Mouse (Mus musculus) hindbrain, embryonic 15.5 days (tissue): Measurements from ENCODE around the gene Pde1c. TPM values are rescaled to one million over a fixed set of nuclear protein-coding genes. Genes with fewer than 3 reads are reported as not detected.

Experiments used
- ATAC-seq: fragments of 200-750 bp; cut with Nextera tagmentation; 2 replicates; pipeline ENCODE4 v1.8.0; 2017; ENCODE audit warnings: low read depth, moderate number of reproducible peaks, moderate TSS enrichment; ENCODE audit not compliant: low FRiP score
- H3K27ac ChIP-seq: fragments of 300-500 bp; sonication (generic); replicated peaks from 2 replicates; pipeline ENCODE4 v1.5.1; 2015; ENCODE audit warnings: mild to moderate bottlenecking, inconsistent platforms
- H3K27me3 ChIP-seq: fragments of 300-500 bp; sonication (generic); 2 replicates; pipeline ENCODE4 v1.6.1; 2015; ENCODE audit warnings: control low read depth, inconsistent platforms
- H3K36me3 ChIP-seq: fragments of 300-500 bp; sonication (generic); 2 replicates; pipeline ENCODE4 v1.6.1; 2015; ENCODE audit warnings: control low read depth, inconsistent platforms
- H3K4me1 ChIP-seq: fragments of 300-500 bp; sonication (generic); replicated peaks from 2 replicates; pipeline ENCODE4 v1.6.1; 2015; ENCODE audit warnings: control low read depth, inconsistent platforms
- H3K4me2 ChIP-seq: fragments of 300-500 bp; sonication (generic); 2 replicates; pipeline ENCODE4 v1.6.1; 2015; ENCODE audit warnings: moderate library complexity, mild to moderate bottlenecking, inconsistent platforms
- H3K4me3 ChIP-seq: fragments of 300-500 bp; sonication (generic); 2 replicates; pipeline ENCODE4 v1.5.1; 2015; ENCODE audit warnings: mild to moderate bottlenecking, inconsistent platforms
- H3K9ac ChIP-seq: fragments of 300-500 bp; sonication (generic); 2 replicates; pipeline ENCODE4 v1.6.1; 2015; ENCODE audit warnings: inconsistent platforms
- H3K9me3 ChIP-seq: fragments of 300-500 bp; sonication (generic); 2 replicates; pipeline ENCODE4 v1.6.1; 2016; ENCODE audit warnings: control low read depth, inconsistent platforms
- WGBS: fragments of 180-500 bp; shearing (Covaris S2); methylation state at CpG from one replicate; pipeline ENCODE4 v1.1.7; 2015; 5-methylcytosine and 5-hydroxymethylcytosine counted together
- polyA plus RNA-seq: library from polyadenylated mRNA; unstranded; fragments of >200 nt; fragmentation: Nextera tagmentation; extraction: Ambion mirVana; gene quantifications from 2 replicates; pipeline ENCODE4 v1.2.1, GENCODE M21; 2015

Gene Pde1c
- polyA plus RNA-seq, 1 experiment from 2014 or later, result 23.7 TPM

- Histone ChIP-seq H3K27ac (peak overlapping the region; percentile 59), H3K9me3 (no peaks in the 10 kb centered on the region), H3K27me3 (no peaks in the 10 kb centered on the region), H3K4me2 (peak overlapping the region; percentile 92), H3K36me3 (no peaks in the 10 kb centered on the region), H3K4me1 (peaks cover 26% of the 10 kb centered on the region), H3K9ac (peak overlapping the region; percentile 53), H3K4me3 (peak overlapping the region; percentile 52)
- WGBS, result 0% methylated on average over 10 of the region's 10 CpGs
- peak; percentile 90 for ATAC-seq
These were observed 206.8 kb downstream of the Pde1c start for GRCm38 (mm10) chr6:56362128-56362545.

- Histone ChIP-seq H3K4me2 (peak overlapping the region; percentile 92), H3K4me3 (peak overlapping the region; percentile 52), H3K9me3 (no peaks in the 10 kb centered on the region), H3K9ac (peak overlapping the region; percentile 53), H3K27ac (peak overlapping the region; percentile 59), H3K36me3 (no peaks in the 10 kb centered on the region), H3K4me1 (peaks cover 26% of the 10 kb centered on the region), H3K27me3 (no peaks in the 10 kb centered on the region)
- peak; percentile 70 for ATAC-seq
- WGBS, result under 1% methylated on average over 19 of the region's 19 CpGs
These were observed 207.4 kb downstream of the Pde1c start for GRCm38 (mm10) chr6:56361348-56362127.

DNA sequence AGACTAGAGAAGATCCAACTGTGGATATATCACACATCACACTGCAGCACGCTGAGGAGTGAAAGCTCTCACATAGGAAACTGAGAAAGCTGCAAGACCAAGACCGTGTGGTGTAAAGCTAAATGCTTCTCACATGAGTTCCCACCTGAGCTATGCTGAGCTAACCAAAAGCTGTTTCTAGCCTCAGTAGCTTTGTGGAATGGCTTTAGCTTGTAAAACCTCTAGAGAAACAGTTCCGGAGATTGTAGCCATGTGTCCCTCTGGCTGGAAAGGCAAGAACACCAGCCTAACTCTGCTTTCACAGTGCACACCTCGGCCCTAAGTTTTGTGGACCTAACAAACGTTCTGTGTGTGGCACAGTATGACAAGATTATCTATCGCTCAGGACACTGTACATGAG is 208.8 kb downstream of the Pde1c start:
- peaks cover 26% of the 10 kb centered on the region for H3K4me1 ChIP-seq
- no peak overlapping the region for H3K27ac ChIP-seq
- no peak for ATAC-seq
- H3K9me3 ChIP-seq, result no peaks in the 10 kb centered on the region
- no peaks in the 10 kb centered on the region for H3K36me3 ChIP-seq
- peak overlapping the region; percentile 92 for H3K4me2 ChIP-seq
- H3K4me3 ChIP-seq, result peak overlapping the region; percentile 52
- H3K9ac ChIP-seq, result peak overlapping the region; percentile 19; the same call in 1 of the 2 replicates
- no peaks in the 10 kb centered on the region for H3K27me3 ChIP-seq
- WGBS, result 66% methylated on average over 6 of the region's 6 CpGs

DNA sequence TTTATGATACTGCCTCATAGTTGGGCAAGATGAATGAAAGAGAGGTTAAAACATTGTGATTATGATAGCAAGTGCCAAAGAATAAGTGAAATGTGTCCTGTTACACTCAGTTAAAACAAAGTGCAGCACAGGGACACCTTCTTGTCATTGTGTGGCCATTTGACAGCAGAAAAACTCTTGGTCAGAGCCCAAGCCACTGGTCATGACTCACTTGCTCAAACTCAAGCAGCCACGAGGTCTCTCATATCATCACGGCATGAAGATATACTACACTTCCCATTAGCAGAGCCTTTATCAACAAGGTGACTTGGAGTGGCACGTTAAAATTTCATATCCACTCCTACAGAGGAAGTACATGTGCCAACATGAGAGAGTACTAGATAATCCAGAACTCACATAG is 209.8 kb downstream of the Pde1c start:
- WGBS, result 82% methylated on average over 3 of the region's 3 CpGs
- no peak for ATAC-seq
- H3K27me3 ChIP-seq, result no peaks in the 10 kb centered on the region

DNA sequence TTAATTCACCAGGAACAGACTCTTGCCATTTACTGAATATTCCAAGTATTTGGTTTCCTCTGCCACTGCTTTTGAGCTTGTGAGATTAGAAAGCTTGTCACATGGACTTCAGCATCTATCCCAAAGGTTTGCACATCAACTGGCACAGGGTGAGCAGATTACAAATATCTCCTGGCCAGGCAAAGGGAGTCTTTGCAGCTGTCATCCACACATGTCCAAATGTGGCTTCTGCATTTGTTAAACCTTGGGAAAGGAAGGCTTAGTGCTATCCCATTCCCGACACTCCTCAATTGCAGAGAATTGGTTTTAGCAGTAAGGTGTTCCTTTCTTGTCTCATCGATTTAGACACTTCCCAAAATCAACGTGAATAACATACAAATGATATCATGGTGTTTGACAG is 221.7 kb downstream of the Pde1c start:
- H3K4me3 ChIP-seq, result no peak overlapping the region
- no peaks in the 10 kb centered on the region for H3K9me3 ChIP-seq
- H3K36me3 ChIP-seq, result no peaks in the 10 kb centered on the region
- H3K4me1 ChIP-seq, result 0 out of 2 replicates have a peak, but pooled peaks cover 3% of the 10 kb centered on the region
- H3K4me2 ChIP-seq, result no peak overlapping the region
- H3K9ac ChIP-seq, result no peak overlapping the region
- no peak overlapping the region for H3K27ac ChIP-seq
- no peak for ATAC-seq
- 83% methylated on average over 3 of the region's 3 CpGs for WGBS
- no peaks in the 10 kb centered on the region for H3K27me3 ChIP-seq

More for the DNA sequence above, 209.8 kb downstream of the Pde1c start:
- H3K27ac ChIP-seq, result no peak overlapping the region
- no peaks in the 10 kb centered on the region for H3K36me3 ChIP-seq
- H3K4me3 ChIP-seq, result no peak overlapping the region
- H3K4me1 ChIP-seq, result peaks cover 26% of the 10 kb centered on the region
- no peak overlapping the region for H3K9ac ChIP-seq
- H3K9me3 ChIP-seq, result no peaks in the 10 kb centered on the region
- peak overlapping the region; percentile 92 for H3K4me2 ChIP-seq

- no peak overlapping the region for H3K9ac ChIP-seq
- WGBS, result 80% methylated on average over 4 of the region's 4 CpGs
- no peaks in the 10 kb centered on the region for H3K9me3 ChIP-seq
- no peak overlapping the region for H3K4me3 ChIP-seq
- H3K4me1 ChIP-seq, result 0 out of 2 replicates have a peak, but pooled peaks cover 3% of the 10 kb centered on the region
- no peaks in the 10 kb centered on the region for H3K36me3 ChIP-seq
- H3K4me2 ChIP-seq, result no peak overlapping the region
- no peak overlapping the region for H3K27ac ChIP-seq
- no peak for ATAC-seq
- no peaks in the 10 kb centered on the region for H3K27me3 ChIP-seq
These were observed 223.8 kb downstream of the Pde1c start for GRCm38 (mm10) chr6:56345082-56345481.

DNA sequence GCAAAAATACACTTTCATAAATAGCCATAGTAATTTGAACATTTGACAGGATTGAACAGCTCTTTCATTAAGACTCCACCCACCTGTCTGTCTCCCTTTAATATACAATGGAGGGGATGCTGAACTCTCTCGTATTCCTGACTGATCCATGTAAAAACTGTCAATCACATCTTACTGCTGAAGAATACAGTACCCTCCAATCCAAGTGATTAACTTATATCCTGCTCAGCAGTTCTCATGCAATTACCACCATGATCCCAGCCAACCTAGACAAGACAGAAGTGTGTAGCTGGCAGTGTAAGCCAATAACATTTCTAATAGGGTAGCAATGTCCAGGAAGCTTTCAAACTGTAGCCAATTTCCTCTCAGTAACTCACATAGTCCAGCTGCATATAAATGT is 226.9 kb downstream of the Pde1c start:
- Histone ChIP-seq H3K9me3 (no peaks in the 10 kb centered on the region), H3K27me3 (no peaks in the 10 kb centered on the region), H3K27ac (no peak overlapping the region), H3K4me3 (no peak overlapping the region), H3K36me3 (no peaks in the 10 kb centered on the region), H3K4me1 (no peaks in the 10 kb centered on the region), H3K9ac (no peak overlapping the region), H3K4me2 (no peak overlapping the region)
- ATAC-seq, result no peak
- WGBS, result 38% methylated on average over 1 of the region's 1 CpGs

DNA sequence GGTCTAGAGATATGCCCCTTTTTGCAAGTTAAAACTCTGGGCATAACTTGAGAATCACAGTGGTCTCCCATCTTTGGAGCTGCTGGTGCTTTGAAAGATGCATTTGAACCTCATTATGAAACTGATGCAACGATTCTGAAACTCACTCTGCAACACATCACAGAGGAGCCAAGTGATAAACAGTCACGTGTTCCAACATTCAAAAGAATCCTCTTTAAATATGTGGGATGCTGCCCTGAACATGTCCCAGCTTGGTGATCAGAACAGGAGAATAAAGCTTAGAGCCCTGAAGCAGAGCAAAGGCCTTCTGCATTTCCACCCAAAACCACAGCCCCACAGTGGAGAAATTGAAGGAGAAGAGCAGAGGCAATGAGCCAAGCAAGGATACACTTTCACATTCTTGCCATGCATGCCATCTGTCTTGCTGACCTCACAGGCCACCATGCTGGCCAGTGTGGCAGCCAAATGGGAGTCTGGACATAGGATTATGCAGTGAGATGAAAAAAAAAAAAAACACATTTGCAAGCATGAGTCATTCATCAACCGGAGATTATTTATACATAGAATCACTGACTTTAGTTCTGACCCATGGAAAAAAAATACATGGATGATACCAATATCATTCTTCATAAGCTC is 233.0 kb downstream of the Pde1c start:
- no peaks in the 10 kb centered on the region for H3K36me3 ChIP-seq
- WGBS, result 84% methylated on average over 3 of the region's 3 CpGs
- H3K4me1 ChIP-seq, result no peaks in the 10 kb centered on the region
- ATAC-seq, result no peak
- H3K9me3 ChIP-seq, result no peaks in the 10 kb centered on the region
- H3K4me3 ChIP-seq, result no peak overlapping the region
- no peak overlapping the region for H3K9ac ChIP-seq
- H3K27me3 ChIP-seq, result no peaks in the 10 kb centered on the region
- H3K4me2 ChIP-seq, result no peak overlapping the region
- no peak overlapping the region for H3K27ac ChIP-seq

DNA sequence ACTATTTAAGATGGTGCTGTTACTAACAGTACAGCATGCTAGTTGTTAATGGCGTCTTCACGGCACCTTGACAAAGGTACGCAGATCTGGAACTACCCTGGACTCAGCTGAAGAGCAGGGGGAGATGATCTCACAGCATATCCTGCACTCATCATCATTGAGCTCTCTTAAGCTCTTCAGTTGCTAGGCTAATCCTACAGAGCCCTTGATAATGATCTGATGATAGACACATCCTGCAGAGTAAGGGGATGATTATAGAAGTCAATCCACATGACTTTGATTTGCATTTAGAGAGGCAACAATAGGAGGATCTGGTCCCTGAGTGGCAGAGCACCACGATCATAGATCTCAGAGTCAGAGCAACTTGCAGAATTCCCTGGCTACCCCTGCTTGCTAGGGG is 236.8 kb downstream of the Pde1c start:
- no peak for ATAC-seq

GRCm38 (mm10) chr6:56331432-56331831 is 237.5 kb downstream of the Pde1c start:
- no peak overlapping the region for H3K27ac ChIP-seq
- no peak overlapping the region for H3K4me3 ChIP-seq
- no peak overlapping the region for H3K9ac ChIP-seq
- H3K9me3 ChIP-seq, result no peaks in the 10 kb centered on the region
- 93% methylated on average over 6 of the region's 6 CpGs for WGBS
- no peaks in the 10 kb centered on the region for H3K27me3 ChIP-seq
- H3K4me2 ChIP-seq, result no peak overlapping the region
- no peak for ATAC-seq
- H3K36me3 ChIP-seq, result no peaks in the 10 kb centered on the region
- 0 out of 2 replicates have a peak, but pooled peaks cover 5% of the 10 kb centered on the region for H3K4me1 ChIP-seq

More for the DNA sequence above, 236.8 kb downstream of the Pde1c start:
- H3K27me3 ChIP-seq, result no peaks in the 10 kb centered on the region
- H3K4me3 ChIP-seq, result no peak overlapping the region
- H3K9me3 ChIP-seq, result no peaks in the 10 kb centered on the region
- 75% methylated on average over 4 of the region's 4 CpGs for WGBS
- no peaks in the 10 kb centered on the region for H3K36me3 ChIP-seq
- H3K9ac ChIP-seq, result no peak overlapping the region
- no peak overlapping the region for H3K4me2 ChIP-seq
- 0 out of 2 replicates have a peak, but pooled peaks cover 5% of the 10 kb centered on the region for H3K4me1 ChIP-seq
- H3K27ac ChIP-seq, result no peak overlapping the region

DNA sequence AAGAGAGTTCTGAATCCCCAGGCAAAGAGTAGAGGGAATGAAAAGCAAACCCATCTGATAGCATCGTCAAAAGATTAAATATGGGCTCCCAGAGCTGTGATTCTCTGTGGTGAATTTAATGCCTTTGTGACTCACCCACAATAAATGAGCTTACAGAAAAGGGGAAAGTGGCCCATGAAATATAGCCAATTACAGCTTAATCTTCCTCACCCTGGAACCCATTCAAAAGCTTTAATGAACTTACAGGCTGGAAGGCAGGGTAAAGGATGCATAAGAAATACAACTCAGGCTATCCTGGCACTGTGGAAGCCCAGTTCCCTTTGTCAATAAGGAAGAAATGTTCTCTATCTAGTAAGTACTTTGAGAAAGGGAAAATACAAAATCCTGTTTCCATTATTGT is 240.8 kb downstream of the Pde1c start:
- H3K9ac ChIP-seq, result no peak overlapping the region
- 0 out of 2 replicates have a peak, but pooled peaks cover 5% of the 10 kb centered on the region for H3K4me1 ChIP-seq
- no peak overlapping the region for H3K4me3 ChIP-seq
- no peak overlapping the region for H3K4me2 ChIP-seq
- no peak for ATAC-seq
- no peaks in the 10 kb centered on the region for H3K9me3 ChIP-seq
- H3K27me3 ChIP-seq, result no peaks in the 10 kb centered on the region
- 22% methylated on average over 1 of the region's 1 CpGs for WGBS
- H3K36me3 ChIP-seq, result no peaks in the 10 kb centered on the region
- 0 out of 2 replicates have a peak overlapping the region, but pooled peaks have one; percentile 11 for H3K27ac ChIP-seq

DNA sequence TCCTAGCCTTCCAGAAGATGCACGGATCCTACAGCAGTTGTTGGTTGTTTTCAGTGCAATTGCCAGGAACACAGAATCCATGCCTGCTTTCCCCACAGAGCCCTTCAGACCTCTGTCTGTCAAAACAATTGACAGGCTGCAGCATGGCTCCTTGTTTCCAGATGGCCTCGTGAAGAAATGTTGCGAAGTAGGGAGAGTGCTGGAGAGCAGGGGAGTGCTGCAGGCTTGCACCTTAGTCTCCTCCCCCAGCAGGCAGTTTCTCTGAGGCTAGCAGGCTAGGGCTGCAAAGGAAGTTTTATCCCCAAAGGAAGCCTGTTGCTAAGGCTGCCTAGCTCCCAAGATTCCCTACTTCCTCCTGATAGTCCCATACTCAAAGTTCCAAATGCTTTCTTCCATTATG is 246.1 kb downstream of the Pde1c start:
- WGBS, result 21% methylated on average over 3 of the region's 3 CpGs
- H3K36me3 ChIP-seq, result no peaks in the 10 kb centered on the region
- no peak overlapping the region for H3K9ac ChIP-seq

More for the DNA sequence above, 246.1 kb downstream of the Pde1c start:
- Histone ChIP-seq H3K4me3 (no peak overlapping the region), H3K27ac (no peak overlapping the region), H3K27me3 (no peaks in the 10 kb centered on the region), H3K9me3 (no peaks in the 10 kb centered on the region), H3K4me1 (0 out of 2 replicates have a peak, but pooled peaks cover 3% of the 10 kb centered on the region), H3K4me2 (no peak overlapping the region)
- ATAC-seq, result no peak
